Mouse (Mus musculus) hindbrain, embryonic 12.5 days (tissue): ENCODE data around the gene Galnt10. TPM values are rescaled to one million over a fixed set of nuclear protein-coding genes. Genes with fewer than 3 reads are reported as not detected.
A peak's percentile ranks its signal among the peaks of the same experiment; 100 is the strongest.

Experiments
- ATAC-seq: fragments of 200-750 bp; cut with Nextera tagmentation; 2 replicates; pipeline ENCODE4 v1.8.0; 2017; ENCODE audit warnings: moderate TSS enrichment; ENCODE audit not compliant: low FRiP score
- H3K27ac ChIP-seq: fragments of 300-500 bp; sonication (generic); 2 replicates; pipeline ENCODE4 v1.5.1; 2016; ENCODE audit warnings: mild to moderate bottlenecking
- H3K27me3 ChIP-seq: fragments of 300-500 bp; sonication (generic); 2 replicates; pipeline ENCODE4 v1.6.1; 2016; ENCODE audit warnings: mild to moderate bottlenecking
- H3K36me3 ChIP-seq: fragments of 300-500 bp; sonication (generic); 2 replicates; pipeline ENCODE4 v1.6.1; 2016; ENCODE audit warnings: mild to moderate bottlenecking
- H3K4me1 ChIP-seq: fragments of 300-500 bp; sonication (generic); 2 replicates; pipeline ENCODE4 v1.6.1; 2016
- H3K4me2 ChIP-seq: fragments of 300-500 bp; sonication (generic); replicated peaks from 2 replicates; pipeline ENCODE4 v1.6.1; 2016; ENCODE audit warnings: mild to moderate bottlenecking
- H3K4me3 ChIP-seq: fragments of 300-500 bp; sonication (generic); 2 replicates; pipeline ENCODE4 v1.5.1; 2016; ENCODE audit warnings: mild to moderate bottlenecking
- H3K9ac ChIP-seq: fragments of 300-500 bp; sonication (generic); 2 replicates; pipeline ENCODE4 v1.6.1; 2016; ENCODE audit warnings: mild to moderate bottlenecking, moderate library complexity
- H3K9me3 ChIP-seq: fragments of 300-500 bp; sonication (generic); replicated peaks from 2 replicates; pipeline ENCODE4 v1.6.1; 2016; ENCODE audit warnings: mild to moderate bottlenecking
- WGBS: fragments of 180-500 bp; shearing (Covaris S2); methylation state at CpG from one replicate; pipeline ENCODE4 v1.1.7; 2016; 5-methylcytosine and 5-hydroxymethylcytosine counted together
- polyA plus RNA-seq: library from polyadenylated mRNA; unstranded; fragments of >200 nt; fragmentation: Nextera tagmentation; extraction: Ambion mirVana; gene quantifications from 2 replicates; pipeline ENCODE4 v1.2.1, GENCODE M21; 2016

The Galnt10 gene
- 31.1 and 31.4 TPM in 2 replicates for polyA plus RNA-seq

GRCm38 (mm10) chr11:57645018-57645559, at the start of gene Galnt10:
TSS of gene Galnt10 (plus strand) at chr11:57645442.
- Histone ChIP-seq H3K27ac (peak within 1 kb of the TSS; percentile 24), H3K4me1 (peaks cover 33% of the 10 kb centered on the region), H3K4me2 (peak within 1 kb of the TSS; percentile 95), H3K9ac (peak within 1 kb of the TSS; percentile 85), H3K9me3 (no peaks in the 10 kb centered on the region), H3K4me3 (peak within 1 kb of the TSS; percentile 76), H3K36me3 (no peaks in the 10 kb centered on the region), H3K27me3 (no peaks in the 10 kb centered on the region)
- ATAC-seq: peak; percentile 88
- under 1% methylated on average over 47 of the region's 60 CpGs for WGBS

- peaks cover 18% of the 10 kb centered on the region for H3K4me1 ChIP-seq
- no peaks in the 10 kb centered on the region for H3K36me3 ChIP-seq
- H3K4me3 ChIP-seq: no peak overlapping the region
- H3K27me3 ChIP-seq: no peaks in the 10 kb centered on the region
- H3K4me2 ChIP-seq: no peak overlapping the region
- no peak overlapping the region for H3K27ac ChIP-seq
- 0 out of 2 replicates have a peak, but pooled peaks have one; percentile 16 for ATAC-seq
- WGBS: 60% methylated on average over 5 of the region's 5 CpGs
- H3K9ac ChIP-seq: no peak overlapping the region
- no peaks in the 10 kb centered on the region for H3K9me3 ChIP-seq
These were observed 49.3 kb upstream of the Galnt10 start for GRCm38 (mm10) chr11:57595899-57596298.

GRCm38 (mm10) chr11:57598161-57598560, 47.1 kb upstream of the Galnt10 start:
- Histone ChIP-seq H3K27ac (no peak overlapping the region), H3K9ac (no peak overlapping the region), H3K36me3 (no peaks in the 10 kb centered on the region), H3K9me3 (no peaks in the 10 kb centered on the region), H3K4me1 (peaks cover 22% of the 10 kb centered on the region), H3K27me3 (no peaks in the 10 kb centered on the region), H3K4me3 (no peak overlapping the region), H3K4me2 (no peak overlapping the region)
- no peak for ATAC-seq
- 56% methylated on average over 5 of the region's 5 CpGs for WGBS

- no peaks in the 10 kb centered on the region for H3K27me3 ChIP-seq
These were observed 45.9 kb upstream of the Galnt10 start for GRCm38 (mm10) chr11:57599304-57599703.

GRCm38 (mm10) chr11:57600113-57600512, 45.1 kb upstream of the Galnt10 start:
- H3K36me3 ChIP-seq: no peaks in the 10 kb centered on the region
- no peak overlapping the region for H3K4me2 ChIP-seq
- 23% methylated on average over 8 of the region's 8 CpGs for WGBS
- no peak overlapping the region for H3K4me3 ChIP-seq
- peaks cover 27% of the 10 kb centered on the region for H3K4me1 ChIP-seq
- H3K9ac ChIP-seq: no peak overlapping the region
- H3K9me3 ChIP-seq: no peaks in the 10 kb centered on the region
- no peak for ATAC-seq
- no peaks in the 10 kb centered on the region for H3K27me3 ChIP-seq
- H3K27ac ChIP-seq: 0 out of 2 replicates have a peak overlapping the region, but pooled peaks have one; percentile 41

More at GRCm38 (mm10) chr11:57599304-57599703, 45.9 kb upstream of the Galnt10 start:
- Histone ChIP-seq H3K9ac (no peak overlapping the region), H3K4me3 (no peak overlapping the region), H3K4me2 (no peak overlapping the region), H3K36me3 (no peaks in the 10 kb centered on the region), H3K4me1 (peaks cover 22% of the 10 kb centered on the region), H3K27ac (no peak overlapping the region), H3K9me3 (no peaks in the 10 kb centered on the region)
- 49% methylated on average over 6 of the region's 6 CpGs for WGBS
- ATAC-seq: no peak

GRCm38 (mm10) chr11:57600621-57601121, 44.6 kb upstream of the Galnt10 start:
- Histone ChIP-seq H3K27ac (peak overlapping the region; percentile 41; the same call in 1 of the 2 replicates), H3K9ac (no peak overlapping the region), H3K4me1 (peaks cover 32% of the 10 kb centered on the region), H3K4me2 (no peak overlapping the region), H3K9me3 (no peaks in the 10 kb centered on the region), H3K4me3 (no peak overlapping the region), H3K27me3 (no peaks in the 10 kb centered on the region), H3K36me3 (no peaks in the 10 kb centered on the region)
- WGBS: 5% methylated on average over 4 of the region's 4 CpGs
- peak; percentile 57; the same call in 1 of the 2 replicates for ATAC-seq

GRCm38 (mm10) chr11:57601806-57602455, 43.3 kb upstream of the Galnt10 start:
- ATAC-seq: no peak
- Histone ChIP-seq H3K9me3 (no peaks in the 10 kb centered on the region), H3K27me3 (no peaks in the 10 kb centered on the region), H3K4me1 (peaks cover 33% of the 10 kb centered on the region), H3K9ac (no peak overlapping the region), H3K4me2 (no peak overlapping the region), H3K36me3 (no peaks in the 10 kb centered on the region), H3K27ac (no peak overlapping the region), H3K4me3 (no peak overlapping the region)
- WGBS: 80% methylated on average over 2 of the region's 2 CpGs

- Histone ChIP-seq H3K27me3 (no peaks in the 10 kb centered on the region), H3K36me3 (no peaks in the 10 kb centered on the region), H3K4me1 (peaks cover 24% of the 10 kb centered on the region), H3K27ac (no peak overlapping the region), H3K9me3 (no peaks in the 10 kb centered on the region), H3K4me2 (no peak overlapping the region), H3K4me3 (no peak overlapping the region), H3K9ac (no peak overlapping the region)
- ATAC-seq: no peak
- 41% methylated on average over 5 of the region's 5 CpGs for WGBS
These were observed 40.2 kb upstream of the Galnt10 start for GRCm38 (mm10) chr11:57605086-57605485.

GRCm38 (mm10) chr11:57605660-57606059, 39.6 kb upstream of the Galnt10 start:
- peaks cover 18% of the 10 kb centered on the region for H3K4me1 ChIP-seq
- H3K36me3 ChIP-seq: no peaks in the 10 kb centered on the region
- no peak overlapping the region for H3K4me3 ChIP-seq
- H3K9me3 ChIP-seq: no peaks in the 10 kb centered on the region
- no peak for ATAC-seq
- 94% methylated on average over 3 of the region's 3 CpGs for WGBS
- H3K4me2 ChIP-seq: no peak overlapping the region
- no peak overlapping the region for H3K9ac ChIP-seq
- H3K27me3 ChIP-seq: no peaks in the 10 kb centered on the region
- no peak overlapping the region for H3K27ac ChIP-seq

GRCm38 (mm10) chr11:57614502-57614901, 30.7 kb upstream of the Galnt10 start:
- H3K36me3 ChIP-seq: no peaks in the 10 kb centered on the region
- 79% methylated on average over 9 of the region's 9 CpGs for WGBS
- no peaks in the 10 kb centered on the region for H3K9me3 ChIP-seq
- H3K4me3 ChIP-seq: no peak overlapping the region
- no peak for ATAC-seq
- peaks cover 10% of the 10 kb centered on the region for H3K27me3 ChIP-seq
- H3K9ac ChIP-seq: no peak overlapping the region
- no peak overlapping the region for H3K27ac ChIP-seq
- H3K4me2 ChIP-seq: no peak overlapping the region
- H3K4me1 ChIP-seq: peaks cover 20% of the 10 kb centered on the region; the same call in 1 of the 2 replicates

GRCm38 (mm10) chr11:57615286-57615685, 30.0 kb upstream of the Galnt10 start:
- Histone ChIP-seq H3K4me1 (peaks cover 20% of the 10 kb centered on the region; the same call in 1 of the 2 replicates), H3K9me3 (no peaks in the 10 kb centered on the region), H3K27me3 (peaks cover 10% of the 10 kb centered on the region), H3K9ac (no peak overlapping the region), H3K36me3 (no peaks in the 10 kb centered on the region), H3K4me3 (no peak overlapping the region), H3K27ac (no peak overlapping the region), H3K4me2 (no peak overlapping the region)
- ATAC-seq: no peak
- whole genome bisulfite sequencing: 60% methylated on average over 9 of the region's 9 CpGs

- Histone ChIP-seq H3K9ac (no peak overlapping the region), H3K4me1 (peaks cover 20% of the 10 kb centered on the region; the same call in 1 of the 2 replicates), H3K27ac (no peak overlapping the region), H3K36me3 (no peaks in the 10 kb centered on the region), H3K9me3 (no peaks in the 10 kb centered on the region), H3K4me2 (no peak overlapping the region), H3K27me3 (peaks cover 10% of the 10 kb centered on the region), H3K4me3 (no peak overlapping the region)
- WGBS: 44% methylated on average over 13 of the region's 13 CpGs
- no peak for ATAC-seq
These were observed 29.4 kb upstream of the Galnt10 start for GRCm38 (mm10) chr11:57615871-57616270.
